Mouse (Mus musculus) hindbrain, embryonic 16.5 days (tissue): ENCODE data around the gene Cypt4. TPM values are rescaled to one million over a fixed set of nuclear protein-coding genes. Genes with fewer than 3 reads are reported as not detected.
"Not testable (repeated sequence)": the region's sequence is repeated elsewhere in the genome, so short reads cannot be mapped to it uniquely, and the experiment has no call there.

Experiments used
- ATAC-seq: fragments of 200-750 bp; cut with Nextera tagmentation; 2 replicates; pipeline ENCODE4 v1.8.0; 2017; ENCODE audit warnings: moderate TSS enrichment, moderate library complexity
- H3K27ac ChIP-seq: fragments of 300-500 bp; sonication (generic); 2 replicates; pipeline ENCODE4 v1.5.1; 2014; ENCODE audit warnings: low read depth, mild to moderate bottlenecking, control low read depth, low read length, moderate library complexity
- H3K27me3 ChIP-seq: fragments of 300-500 bp; sonication (generic); replicated peaks from 2 replicates; pipeline ENCODE4 v1.6.1; 2014; ENCODE audit warnings: low read length; ENCODE audit not compliant: control insufficient read depth, insufficient read depth
- H3K36me3 ChIP-seq: fragments of 300-500 bp; sonication (generic); 2 replicates; pipeline ENCODE4 v1.6.1; 2014; ENCODE audit warnings: mild to moderate bottlenecking, low read length, moderate library complexity, mixed read lengths; ENCODE audit not compliant: control insufficient read depth, insufficient read depth
- H3K4me1 ChIP-seq: fragments of 300-500 bp; sonication (generic); 2 replicates; pipeline ENCODE4 v1.6.1; 2014; ENCODE audit warnings: low read depth, low read length; ENCODE audit not compliant: control insufficient read depth, insufficient read depth
- H3K4me2 ChIP-seq: fragments of 300-500 bp; sonication (generic); 2 replicates; pipeline ENCODE4 v1.6.1; 2014; ENCODE audit warnings: mild to moderate bottlenecking, low read length, control low read depth, moderate library complexity
- H3K4me3 ChIP-seq: fragments of 300-500 bp; sonication (generic); 2 replicates; pipeline ENCODE4 v1.5.1; 2014; ENCODE audit warnings: mild to moderate bottlenecking, low read length, control low read depth, moderate library complexity
- H3K9ac ChIP-seq: fragments of 300-500 bp; sonication (generic); 2 replicates; pipeline ENCODE4 v1.6.1; 2014; ENCODE audit warnings: low read depth, mild to moderate bottlenecking, control low read depth, low read length, moderate library complexity
- H3K9me3 ChIP-seq: fragments of 300-500 bp; sonication (generic); 2 replicates; pipeline ENCODE4 v1.6.1; 2014; ENCODE audit warnings: mild to moderate bottlenecking, low read length, moderate library complexity; ENCODE audit not compliant: control insufficient read depth
- WGBS: fragments of 180-500 bp; shearing (Covaris S2); extraction: QIAGEN DNeasy Blood & Tissue Kit; methylation state at CpG from one replicate; pipeline ENCODE4 v1.1.7; 2014; 5-methylcytosine and 5-hydroxymethylcytosine counted together
- polyA plus RNA-seq: library from polyadenylated mRNA; unstranded; fragments of >200 nt; fragmentation: Nextera tagmentation; extraction: Ambion mirVana; gene quantifications from 2 replicates; pipeline ENCODE4 v1.2.1, GENCODE M21; 2015

The Cypt4 gene
- not detected in 2 replicates for polyA plus RNA-seq

- no peak within 1 kb of the TSS for H3K4me2 ChIP-seq
Measured at GRCm38 (mm10) chr9:24624896-24625295, at the start of gene Cypt4. Cypt4 (plus strand) TSS chr9:24625196.

DNA sequence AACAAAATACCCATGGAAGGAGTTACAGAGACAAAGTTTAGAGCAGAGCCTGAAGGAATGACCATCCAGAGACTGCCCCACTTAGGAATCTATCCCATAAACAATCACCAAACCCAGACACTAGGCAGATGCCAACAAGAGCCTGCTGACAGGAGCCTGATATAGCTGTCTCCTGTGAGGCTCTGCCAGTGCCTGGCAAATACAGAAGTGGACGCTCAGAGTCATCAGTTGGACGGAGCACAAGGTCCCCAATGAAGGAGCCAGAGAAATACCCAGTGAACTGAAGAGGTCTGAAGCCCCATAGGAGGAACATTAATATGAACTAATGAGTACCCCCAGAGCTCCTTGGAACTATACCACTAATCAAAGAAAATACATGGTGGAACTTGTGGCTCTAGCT is 12.3 kb downstream of the Cypt4 start:
- H3K27me3 ChIP-seq, H3K4me2 ChIP-seq, H3K36me3 ChIP-seq, H3K4me3 ChIP-seq, H3K4me1 ChIP-seq, H3K9ac ChIP-seq, H3K27ac ChIP-seq, ATAC-seq, H3K9me3 ChIP-seq: not testable (repeated sequence)
- 98% methylated on average over 2 of the region's 2 CpGs for WGBS

More at GRCm38 (mm10) chr9:24624896-24625295, at the start of gene Cypt4:
- Histone ChIP-seq H3K9ac (no peak within 1 kb of the TSS), H3K27me3 (no peaks in the 10 kb centered on the region), H3K4me1 (no peaks in the 10 kb centered on the region), H3K4me3 (no peak within 1 kb of the TSS), H3K9me3 (no peaks in the 10 kb centered on the region), H3K36me3 (no peaks in the 10 kb centered on the region), H3K27ac (no peak within 1 kb of the TSS)
- WGBS, result 94% methylated on average over 5 of the region's 5 CpGs
- no peak for ATAC-seq

Other genes starting within 250 kb of the Cypt4 start
- 7.6 and 8.8 TPM in 2 replicates for gene Dpy19l1, start 122.1 kb upstream of the Cypt4 start, polyA plus RNA-seq
- 0.41 and 0.49 TPM in 2 replicates for gene Dpy19l2, start 71.1 kb downstream of the Cypt4 start, polyA plus RNA-seq
- gene Tbx20, start 149.1 kb downstream of the Cypt4 start, polyA plus RNA-seq, result 0.78 and 1.2 TPM in 2 replicates